Mouse (Mus musculus) gastrocnemius, postnatal 36 days (tissue): ENCODE data around the gene Cela1. TPM values are rescaled to one million over a fixed set of nuclear protein-coding genes. Genes with fewer than 3 reads are reported as not detected.

Experiments
- DNase-seq, 2 experiments: peaks; one replicate each; pipeline ENCODE4 v3.0.0; 2022
- intact Hi-C: fragments of 180-260 bp; cut with DNase I; formaldehyde crosslinking; loops from one replicate; pipeline ENCODE4 v1.15.1; 2025
- microRNA-seq, 2 experiments: library from miRNA; unstranded; fragments of <30 nt; microRNA quantifications; one replicate each; pipeline ENCODE4 v1.2.0; 2021
- total RNA-seq, 2 experiments: library from RNA; stranded (reverse); gene quantifications; 2 replicates each; pipeline ENCODE4 v1.2.3; 2021

Cela1 gene
- total RNA-seq, 2 experiments from 2014 or later, result not detected

- DNase-seq, result no peak
- intact Hi-C loops, result no loop called here
These were observed 47.6 kb downstream of the Cela1 start for GRCm38 (mm10) chr15:100639972-100640750.

GRCm38 (mm10) chr15:100637661-100638060 lies 50.1 kb downstream of the Cela1 start:
- no peak for DNase-seq
- intact Hi-C loops, result loop anchor here (2.0 kb wide), 1 partner anchor 21 kb away; no protein-coding TSS in a partner anchor

GRCm38 (mm10) chr15:100636700-100637501 lies 50.8 kb downstream of the Cela1 start, which contains the start of gene Smagp:
Gene Smagp, minus strand, starts transcription at chr15:100636940.
- intact Hi-C loops, result loop anchor here (2.0 kb wide), 1 partner anchor 20 kb away; no protein-coding TSS in a partner anchor
- peak in 1 of 2 experiments; percentile 25 for DNase-seq

DNA sequence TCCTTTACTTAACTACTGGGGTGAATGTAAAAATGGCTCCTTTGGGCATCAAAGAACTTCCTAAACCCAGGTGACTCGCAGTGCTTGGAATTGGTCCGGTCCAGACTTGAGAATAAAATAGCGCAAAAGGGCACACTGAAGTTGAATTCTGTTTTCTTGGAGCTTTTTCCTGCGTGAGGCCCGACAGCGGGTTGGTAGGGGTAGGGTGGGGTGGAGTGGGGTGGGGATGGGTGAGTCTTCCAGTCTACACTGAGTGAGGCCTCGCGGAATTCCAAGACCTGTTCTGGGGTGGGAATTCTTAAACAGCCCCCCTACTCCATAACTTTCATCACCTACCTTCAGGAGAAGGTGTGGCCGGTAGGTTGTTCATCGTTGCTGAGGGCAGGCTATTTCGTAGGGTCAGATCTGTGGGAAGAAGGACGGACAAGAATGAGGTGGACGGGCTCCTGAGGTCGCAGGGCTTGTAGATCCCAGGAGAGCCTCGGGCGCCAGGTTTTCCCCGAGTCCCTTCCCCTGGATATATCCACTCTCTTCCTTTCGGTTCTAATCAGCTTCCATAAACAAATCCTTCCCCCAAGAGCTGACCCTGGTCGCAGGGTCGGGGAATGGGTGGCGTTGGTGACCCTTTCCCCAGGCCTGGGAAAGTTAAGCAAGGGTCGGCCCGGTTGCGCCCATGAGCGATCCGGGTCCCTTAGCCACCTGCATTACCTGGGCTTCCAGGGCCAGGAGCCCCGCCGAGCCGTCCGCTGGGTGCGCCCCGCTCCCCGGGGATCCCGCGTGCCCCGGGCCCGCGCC lies 51.7 kb downstream of the Cela1 start:
- intact Hi-C loops, result loop anchor here (2.0 kb wide), 1 partner anchor 19 kb away; no protein-coding TSS in a partner anchor

GRCm38 (mm10) chr15:100635239-100635638 lies 52.5 kb downstream of the Cela1 start:
- no peak for DNase-seq
- intact Hi-C loops, result no loop called here

More for the DNA sequence above, 51.7 kb downstream of the Cela1 start:
- DNase-seq, result no peak

- DNase-seq, result no peak
- intact Hi-C loops, result no loop called here
These were observed 54.4 kb downstream of the Cela1 start for GRCm38 (mm10) chr15:100633341-100633740.

DNA sequence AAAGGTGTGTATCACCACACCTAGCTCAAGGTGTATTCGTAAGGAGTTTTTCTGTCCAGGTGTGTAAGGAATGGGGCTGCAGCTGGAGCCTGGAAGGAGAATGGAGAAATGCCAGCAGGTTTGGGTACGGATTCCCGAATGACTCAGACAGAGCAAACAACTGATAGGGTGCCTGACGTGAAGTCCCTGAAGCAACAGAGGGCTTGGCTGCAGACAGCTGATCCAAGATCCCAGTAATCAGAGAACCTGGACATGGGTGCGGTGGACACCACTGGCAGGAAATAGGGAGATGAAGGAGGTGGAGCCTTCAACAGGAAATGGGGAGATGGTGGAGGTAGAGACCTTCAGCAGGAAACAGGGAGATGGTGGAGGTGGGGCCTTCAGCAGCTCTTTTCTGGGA lies 55.4 kb downstream of the Cela1 start:
- no peak for DNase-seq
- intact Hi-C loops, result no loop called here

- intact Hi-C loops, result no loop called here
- no peak for DNase-seq
These were observed 56.1 kb downstream of the Cela1 start for GRCm38 (mm10) chr15:100631454-100632170.

GRCm38 (mm10) chr15:100630126-100630525 lies 57.6 kb downstream of the Cela1 start:
- intact Hi-C loops, result no loop called here
- no peak for DNase-seq

DNA sequence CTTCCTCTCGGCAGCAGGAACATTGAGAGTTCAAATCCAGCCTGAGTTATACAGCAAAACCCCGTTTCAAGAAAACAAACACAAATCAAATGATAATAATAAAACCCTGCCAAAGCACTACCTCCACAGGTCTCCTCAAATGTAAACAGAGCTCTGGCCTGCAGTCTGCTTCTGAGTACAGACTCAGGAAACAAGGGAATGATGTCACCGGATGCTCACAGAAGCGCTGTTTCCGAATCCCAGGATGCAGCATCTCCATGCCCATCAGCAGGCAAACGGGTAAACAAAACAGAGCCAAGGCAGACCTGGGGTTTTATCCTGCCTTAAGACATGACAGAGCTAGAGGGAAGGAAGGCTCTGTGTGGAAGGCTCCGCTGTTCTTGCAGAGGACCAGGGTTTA lies 58.9 kb downstream of the Cela1 start:
- DNase-seq, result no peak
- intact Hi-C loops, result no loop called here

DNA sequence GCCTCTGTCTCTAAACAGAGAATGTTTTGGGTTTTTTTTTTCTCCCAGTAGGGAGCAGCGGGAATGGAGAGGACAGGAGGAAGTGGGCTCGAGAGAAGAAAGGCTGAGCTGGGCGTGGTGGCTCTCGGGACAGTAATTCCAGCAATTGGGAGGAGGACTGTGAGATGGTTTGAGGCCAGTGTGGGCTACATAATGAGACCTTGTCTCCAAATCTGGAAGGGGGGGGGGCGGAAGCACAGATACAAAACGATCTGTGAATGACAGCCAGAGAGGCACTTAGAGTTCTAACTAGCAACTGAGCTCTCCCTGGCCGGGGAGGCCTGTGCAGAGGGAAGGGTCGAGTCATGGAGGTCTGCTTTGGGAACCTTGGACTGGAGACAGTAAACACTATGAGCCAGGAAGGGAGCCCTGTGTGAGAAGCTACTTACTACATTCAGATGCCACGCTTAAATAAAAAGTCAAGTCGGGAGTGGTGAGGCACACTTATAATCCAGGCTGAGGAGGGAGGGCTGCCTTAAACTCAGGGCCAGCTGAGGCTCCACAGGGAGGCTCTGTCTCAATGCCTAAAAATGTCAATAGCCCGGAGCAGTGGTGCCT lies 59.8 kb downstream of the Cela1 start:
- no peak for DNase-seq
- intact Hi-C loops, result no loop called here

DNA sequence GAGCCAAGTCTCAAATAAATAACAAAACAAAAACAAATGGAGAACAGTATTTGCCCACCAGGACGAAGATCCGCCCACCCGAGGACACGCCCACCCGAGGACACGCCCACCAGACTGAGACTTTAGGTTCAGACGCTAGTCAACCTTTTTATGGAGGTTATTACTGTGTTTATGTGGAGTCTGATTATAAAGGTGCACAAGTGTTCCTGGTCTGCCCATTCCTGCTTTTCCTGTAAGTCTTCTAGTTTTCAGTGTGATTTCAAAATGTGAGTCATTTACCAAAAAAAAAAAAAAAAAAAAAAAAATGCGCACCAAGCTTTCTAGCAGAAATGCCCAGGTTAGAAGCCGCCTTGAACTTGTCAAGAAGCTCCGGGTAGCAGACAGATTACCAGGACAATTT lies 60.4 kb downstream of the Cela1 start:
- intact Hi-C loops, result no loop called here
- DNase-seq, result no peak

DNA sequence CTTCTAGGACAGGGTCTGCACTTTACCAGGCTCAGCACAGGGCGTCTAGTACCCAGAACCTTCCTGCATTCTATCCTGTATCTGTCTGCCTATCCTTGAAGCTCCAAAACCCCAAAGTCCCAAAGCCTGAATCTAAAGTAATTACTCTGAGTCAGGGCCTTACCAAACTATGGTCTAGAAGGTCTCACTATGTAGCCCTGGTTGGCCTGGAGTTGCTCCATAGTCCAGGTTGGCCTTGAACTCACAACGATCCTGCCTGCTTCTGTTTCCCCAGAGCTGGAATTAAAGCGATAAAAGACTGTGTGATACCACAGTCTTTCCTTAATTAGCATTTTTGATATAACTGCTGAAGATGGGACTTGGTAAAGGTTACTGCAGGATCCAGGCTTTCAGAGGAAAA lies 63.3 kb downstream of the Cela1 start:
- intact Hi-C loops, result no loop called here
- DNase-seq, result no peak

Small RNA genes lying within 50 kb of the gene (microRNA-seq; reads per million reads assigned to microRNA genes)
- 0 reads per million in 2 experiments for gene Mir6961

Other genes with a start within 250 kb of the Cela1 start
- gene Letmd1, start 218.9 kb downstream of the Cela1 start, total RNA-seq, result 1 to 10 TPM; 8.0 to 9.3 TPM
- gene Csrnp2, start 192.4 kb downstream of the Cela1 start, total RNA-seq, result 1 to 10 TPM; 2.3 to 2.5 TPM
- 10 to 100 TPM in 1 of 2 experiments, 1 to 10 TPM in 1; 9.2 to 10.8 TPM for gene Tfcp2, start 135.9 kb downstream of the Cela1 start, total RNA-seq
- gene Pou6f1, start 87.9 kb downstream of the Cela1 start, total RNA-seq, result 10 to 100 TPM; 10.4 to 14.1 TPM
- gene Dazap2, start 72.6 kb downstream of the Cela1 start, total RNA-seq, result 10 to 100 TPM; 50.3 to 66.5 TPM
- 1 to 10 TPM; 2.4 to 4.1 TPM for gene Smagp, start 51.0 kb downstream of the Cela1 start, total RNA-seq
- 1 to 10 TPM in 1 of 2 experiments, under 1 TPM in 1; 0.44 to 1.1 TPM for gene Bin2, start 18.4 kb downstream of the Cela1 start, total RNA-seq
- under 1 TPM; 0.17 to 0.20 TPM for gene Galnt6, start 41.5 kb upstream of the Cela1 start, total RNA-seq
- 1 to 10 TPM; 1.6 to 2.0 TPM for gene Slc4a8, start 73.8 kb upstream of the Cela1 start, total RNA-seq
- gene Scn8a, start 181.9 kb upstream of the Cela1 start, total RNA-seq, result under 1 TPM in 1 of 2 experiments, not detected in 1; 0.43 TPM